Mouse (Mus musculus): Measurements from ENCODE around the gene Habp4.

Gene Habp4

DNA sequence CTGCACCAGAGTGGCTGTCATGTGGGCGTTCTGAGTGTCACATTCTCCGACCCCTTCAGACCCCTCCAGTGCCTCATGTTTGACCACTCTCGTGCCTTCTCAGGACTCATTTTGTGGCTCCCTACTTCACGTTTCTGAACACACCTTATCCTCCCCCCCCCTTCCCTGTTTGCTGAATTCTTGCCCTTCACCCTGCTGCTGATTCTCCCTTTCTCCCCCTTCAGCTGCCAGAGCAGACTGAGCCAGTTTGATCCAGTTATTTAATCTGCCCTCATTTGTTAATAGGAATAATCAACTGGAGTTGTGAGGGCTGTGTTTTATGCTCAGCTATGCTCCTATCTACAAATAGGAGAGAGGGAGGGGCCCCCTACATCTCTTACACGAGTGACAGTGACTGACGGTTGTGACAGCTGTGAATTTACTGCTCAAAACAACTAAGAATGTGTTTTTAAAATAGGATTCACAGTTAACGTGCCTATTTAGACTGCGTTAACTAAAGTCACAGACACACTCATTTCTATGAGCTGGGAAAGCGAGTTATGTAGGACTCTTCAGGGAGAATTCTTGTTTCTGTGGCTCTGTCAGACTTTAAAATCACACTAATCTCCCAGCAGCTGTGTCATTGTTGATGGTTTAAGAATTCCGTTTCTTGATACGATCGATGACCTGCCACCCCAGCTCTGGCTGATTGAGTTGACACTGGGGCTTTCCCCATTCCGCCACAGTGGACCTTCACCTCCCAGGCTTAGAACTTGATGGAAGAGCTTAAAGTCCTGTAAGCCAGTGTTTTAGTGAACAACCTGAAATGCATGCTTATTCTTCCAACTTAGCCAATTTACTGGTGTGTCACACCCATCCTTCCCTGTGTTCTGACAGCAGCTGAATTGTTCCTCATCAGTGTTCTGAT is 17.4 kb downstream of the Habp4 start:
- DNase-seq (ENCODE audit: low read depth) = no peak

DNA sequence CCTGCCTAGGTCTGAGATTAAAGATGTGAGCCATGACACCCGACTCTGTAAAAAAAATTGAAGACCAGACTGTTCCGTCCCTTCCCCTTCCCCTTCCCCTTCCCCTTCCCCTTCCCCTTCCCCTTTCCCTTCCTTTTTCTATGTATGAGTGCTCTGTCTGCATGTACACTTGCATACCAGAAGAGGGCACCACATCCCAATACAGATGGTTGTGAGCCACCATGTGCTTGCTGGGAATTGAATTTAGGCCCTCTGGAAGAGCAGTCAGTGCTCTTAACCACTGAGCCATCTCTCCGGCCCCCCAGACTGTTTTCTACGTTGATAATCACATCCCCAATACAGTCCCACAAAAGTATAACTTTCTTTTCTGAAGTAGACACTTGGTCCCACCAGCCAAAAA is 18.7 kb downstream of the Habp4 start:
- DNase-seq (ENCODE audit: low read depth) = no peak

- DNase-seq (ENCODE audit: low read depth) = peak; percentile 41
Observed at GRCm38 (mm10) chr13:64180888-64181287, 19.3 kb downstream of the Habp4 start.

- DNase-seq (ENCODE audit: low read depth) = no peak
Observed at GRCm38 (mm10) chr13:64182091-64182490, 20.5 kb downstream of the Habp4 start.

GRCm38 (mm10) chr13:64183583-64183982 is 22.0 kb downstream of the Habp4 start:
- DNase-seq (ENCODE audit: low read depth) = no peak

DNA sequence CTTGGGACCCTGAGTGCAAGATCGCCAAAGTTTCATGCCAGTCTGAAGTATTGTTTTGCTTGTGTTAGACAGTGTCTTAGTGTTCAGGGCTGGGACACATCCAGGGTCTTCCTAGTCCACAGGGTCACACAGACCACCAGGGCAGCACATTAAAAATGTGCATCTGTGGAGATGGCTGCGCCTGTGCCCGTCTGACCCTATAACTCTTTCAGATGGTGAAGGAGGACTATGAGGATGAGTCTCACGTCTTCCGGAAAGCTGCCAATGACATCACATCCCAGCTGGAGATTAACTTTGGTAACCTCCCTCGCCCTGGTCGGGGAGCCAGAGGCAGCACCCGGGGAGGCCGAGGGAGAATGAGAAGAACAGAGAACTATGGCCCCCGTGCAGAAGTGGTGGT is 22.7 kb downstream of the Habp4 start:
- no peak for DNase-seq (ENCODE audit: low read depth)

- no peak for DNase-seq (ENCODE audit: low read depth)
Observed at GRCm38 (mm10) chr13:64185176-64185575, 23.6 kb downstream of the Habp4 start.

- DNase-seq (ENCODE audit: low read depth) = no peak
Observed at GRCm38 (mm10) chr13:64185586-64185985, 24.0 kb downstream of the Habp4 start.

DNA sequence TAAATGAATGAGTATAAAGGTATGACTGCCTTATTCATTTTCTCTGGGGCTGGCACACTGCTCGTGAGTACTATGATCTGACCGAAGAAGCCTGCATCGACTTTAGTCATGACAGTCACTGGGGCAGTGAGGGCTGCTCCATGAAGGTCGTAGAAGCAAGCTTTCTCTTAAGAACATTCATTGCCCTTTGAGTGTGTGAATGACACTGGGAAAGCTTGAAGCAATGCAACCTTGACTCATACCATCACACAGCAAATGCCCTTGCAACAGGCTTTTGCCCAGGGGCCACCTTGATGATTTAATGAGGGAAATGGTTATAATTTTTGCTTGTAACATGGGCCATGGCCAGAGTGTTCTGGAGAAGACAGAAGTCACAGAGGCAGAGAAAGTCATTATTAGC is 24.9 kb downstream of the Habp4 start:
- DNase-seq (ENCODE audit: low read depth) = no peak

GRCm38 (mm10) chr13:64187065-64187464 is 25.4 kb downstream of the Habp4 start:
- DNase-seq (ENCODE audit: low read depth) = no peak

- DNase-seq (ENCODE audit: low read depth) = no peak
Observed at GRCm38 (mm10) chr13:64197899-64198298, 36.3 kb downstream of the Habp4 start.

GRCm38 (mm10) chr13:64198310-64198709 is 36.7 kb downstream of the Habp4 start:
- no peak for DNase-seq (ENCODE audit: low read depth)

DNA sequence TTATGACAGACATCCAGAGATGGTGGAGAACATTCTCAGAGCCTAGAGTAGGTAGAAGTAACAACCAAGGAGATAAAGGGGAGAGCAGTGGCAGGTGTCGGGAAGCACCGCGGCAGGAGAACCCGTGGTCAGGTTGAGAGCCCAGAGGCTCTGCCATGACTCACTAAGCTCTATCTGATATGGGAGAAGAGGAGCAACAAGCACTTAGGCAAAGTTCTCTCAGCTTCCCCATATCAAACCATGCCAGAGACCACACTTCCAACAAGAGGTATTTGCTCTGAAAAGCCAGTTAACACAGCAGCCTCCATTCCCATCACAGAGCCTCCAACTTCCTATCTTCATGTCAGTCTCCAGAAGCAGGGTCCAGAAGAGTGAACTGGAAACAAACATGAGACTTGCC is 39.3 kb downstream of the Habp4 start:
- DNase-seq (ENCODE audit: low read depth) = no peak

DNA sequence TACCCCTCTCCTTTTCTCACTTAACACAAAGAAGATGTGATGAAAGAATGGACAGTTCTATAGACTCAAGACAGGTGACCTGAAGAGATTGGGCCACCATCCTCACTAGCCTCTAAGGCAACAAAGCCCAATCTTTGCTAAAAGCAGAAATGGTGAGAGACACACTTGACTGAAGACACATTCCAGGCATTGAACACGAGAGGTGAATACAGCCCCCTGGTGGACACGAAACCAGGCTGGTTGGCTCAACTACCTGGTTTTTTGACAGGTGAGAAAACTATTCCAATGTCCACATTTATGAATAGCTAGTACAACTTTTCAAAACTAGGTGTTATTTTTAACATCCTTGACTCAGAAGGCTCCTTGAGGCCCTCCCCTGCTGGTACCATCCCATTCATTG is 43.1 kb downstream of the Habp4 start:
- no peak for DNase-seq (ENCODE audit: low read depth)

GRCm38 (mm10) chr13:64205186-64205585 is 43.6 kb downstream of the Habp4 start:
- DNase-seq (ENCODE audit: low read depth) = no peak

GRCm38 (mm10) chr13:64208146-64208545 is 46.5 kb downstream of the Habp4 start:
- DNase-seq (ENCODE audit: low read depth) = no peak

DNA sequence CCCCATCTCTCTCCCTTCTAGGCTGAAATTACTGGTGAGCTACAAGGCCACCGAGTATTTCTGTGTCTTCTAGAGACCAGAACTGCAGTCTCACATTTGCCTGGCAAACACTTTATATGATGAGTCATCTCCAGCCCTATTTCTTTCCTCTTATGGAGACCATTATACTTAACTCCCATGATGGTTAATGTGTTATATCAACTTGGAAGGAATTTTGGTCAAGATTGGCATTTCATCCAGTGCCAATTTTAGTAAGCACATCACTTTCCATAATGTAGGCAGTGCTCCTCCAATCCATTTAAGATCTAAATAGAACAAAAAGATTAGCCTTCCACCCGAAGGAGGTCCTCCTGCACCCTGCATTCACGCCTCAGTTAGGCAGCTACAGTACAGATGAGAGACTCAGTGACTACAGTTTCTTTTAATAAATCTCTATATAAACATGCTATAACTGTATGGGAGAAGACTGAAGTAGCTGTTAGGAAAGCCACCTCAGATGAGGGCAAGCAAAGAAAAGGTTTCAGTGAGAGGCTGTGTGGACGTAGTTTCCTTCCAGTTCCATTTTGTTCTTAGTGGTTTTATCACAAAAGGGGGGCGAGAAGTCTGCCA is 50.5 kb downstream of the Habp4 start:
- no peak for DNase-seq (ENCODE audit: low read depth)

DNA sequence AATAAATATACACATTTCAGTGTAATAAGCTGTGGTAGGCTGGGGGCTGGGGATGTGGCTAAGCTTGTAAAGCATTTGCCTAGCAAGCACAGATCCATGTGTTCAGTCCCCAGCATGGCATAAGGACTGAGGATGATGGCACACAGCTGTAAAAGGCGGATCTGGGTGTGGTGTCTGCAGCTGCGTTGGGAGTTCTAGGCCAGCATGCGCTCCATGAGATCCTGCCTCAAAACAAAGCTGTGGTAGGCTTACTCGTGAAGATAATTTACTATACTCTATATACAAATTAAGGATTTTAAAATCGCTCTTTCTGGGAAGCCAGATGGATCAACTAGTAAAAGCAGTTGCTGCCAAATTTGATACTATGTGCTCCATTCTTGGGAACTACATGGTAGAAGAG is 53.3 kb downstream of the Habp4 start:
- DNase-seq (ENCODE audit: low read depth) = no peak

DNA sequence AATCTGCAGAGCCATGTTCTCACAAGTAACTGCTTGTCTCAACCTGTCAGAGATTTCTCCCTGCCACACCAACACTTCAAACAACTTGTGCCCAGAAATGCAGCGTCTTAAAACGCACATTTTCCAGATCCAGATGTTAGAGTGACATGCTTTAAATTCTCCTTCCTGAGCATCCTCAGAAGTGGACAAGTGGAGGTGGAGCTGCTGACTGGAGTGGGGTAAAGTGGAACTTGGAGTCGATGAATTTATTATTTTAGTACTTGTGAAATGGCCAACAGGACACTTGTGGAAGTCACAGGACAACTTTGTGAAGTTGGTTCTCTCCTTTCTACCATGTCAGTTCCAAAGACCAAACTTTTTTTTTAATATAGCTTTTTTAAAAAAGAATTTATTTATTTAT is 64.1 kb downstream of the Habp4 start:
- no peak for DNase-seq (ENCODE audit: low read depth)

GRCm38 (mm10) chr13:64226725-64227124 is 65.1 kb downstream of the Habp4 start:
- DNase-seq (ENCODE audit: low read depth) = no peak

GRCm38 (mm10) chr13:64233139-64233538 is 71.5 kb downstream of the Habp4 start:
- no peak for DNase-seq (ENCODE audit: low read depth)

DNA sequence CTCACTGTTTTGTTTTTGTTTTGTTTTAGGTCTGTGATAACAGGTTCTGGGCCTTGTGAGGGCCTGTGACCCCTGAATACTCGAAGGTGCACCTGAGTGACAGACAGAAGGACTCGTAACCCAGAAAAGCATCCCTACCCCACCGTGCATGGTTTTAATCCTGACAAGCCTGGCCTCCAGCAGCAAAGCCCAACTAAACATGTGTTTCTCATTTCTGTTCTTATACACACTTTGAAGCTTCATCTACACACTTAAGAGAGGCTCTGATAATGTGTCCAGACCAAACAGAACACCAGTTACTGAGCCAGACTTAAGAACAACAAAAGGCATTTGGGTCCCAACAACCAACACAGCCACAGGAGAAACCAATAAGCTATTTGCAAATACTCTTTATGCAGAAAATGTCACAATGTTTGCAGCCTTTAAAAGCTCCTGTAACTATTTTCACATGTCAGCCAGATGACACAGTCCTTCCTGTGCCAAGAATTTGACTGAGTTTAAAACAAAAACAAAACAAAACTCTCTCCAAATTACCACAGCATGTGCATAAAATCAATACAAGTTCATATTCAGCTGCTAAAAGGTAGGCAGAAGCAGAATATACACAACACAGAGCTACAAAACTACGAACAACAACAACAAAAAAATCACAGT is 73.6 kb downstream of the Habp4 start:
- no peak for DNase-seq (ENCODE audit: low read depth)

DNA sequence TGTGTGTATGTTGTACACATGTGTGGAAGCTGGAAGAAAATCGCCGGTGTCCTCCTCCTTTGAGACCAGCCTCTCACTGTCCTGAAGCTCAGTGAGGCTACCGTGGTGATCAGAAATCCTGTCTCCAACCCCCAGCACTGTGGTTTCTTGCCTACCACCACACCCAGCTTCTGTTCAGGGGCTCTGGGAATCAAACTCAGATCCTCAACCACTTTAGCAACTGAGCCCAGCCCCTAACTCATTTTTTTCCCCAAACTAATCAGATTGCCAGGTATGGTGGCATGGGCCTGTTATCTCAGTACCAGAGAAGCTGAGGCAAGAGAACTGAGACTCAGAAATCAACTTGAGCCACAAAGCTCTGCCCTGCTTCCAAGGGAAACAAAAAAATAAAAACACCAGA is 74.2 kb downstream of the Habp4 start:
- DNase-seq (ENCODE audit: low read depth) = no peak
